Mouse (Mus musculus) erythroblast, embryonic 14.5 days (primary cell): Measurements from ENCODE around the gene Fem1a.

ENCODE experiments used
- GATA1 ChIP-seq: IDR thresholded peaks from 2 replicates; pipeline ENCODE4 v1.6.1; 2012; ENCODE audit warnings: low read length, inconsistent platforms, mixed read lengths
- TAL1 ChIP-seq: IDR thresholded peaks from 3 replicates; pipeline ENCODE4 v1.6.1; 2012; ENCODE audit warnings: low read length, inconsistent platforms, mixed read lengths

GRCm38 (mm10) chr17:56300186-56300585 is 43.6 kb downstream of the Fem1a start, which contains the start of gene Arrdc5:
- no peak for TF ChIP-seq GATA1
- no peak for TF ChIP-seq TAL1
